Mouse (Mus musculus): ENCODE data around the gene Cyp2j13. TPM values are rescaled to one million over a fixed set of nuclear protein-coding genes. Genes with fewer than 3 reads are reported as not detected.
"Not testable (repeated sequence)": the region's sequence is repeated elsewhere in the genome, so short reads cannot be mapped to it uniquely, and the experiment has no call there.

Cyp2j13 gene
- total and polyA plus RNA-seq, 2 experiments from 2014 or later = not detected

DNA sequence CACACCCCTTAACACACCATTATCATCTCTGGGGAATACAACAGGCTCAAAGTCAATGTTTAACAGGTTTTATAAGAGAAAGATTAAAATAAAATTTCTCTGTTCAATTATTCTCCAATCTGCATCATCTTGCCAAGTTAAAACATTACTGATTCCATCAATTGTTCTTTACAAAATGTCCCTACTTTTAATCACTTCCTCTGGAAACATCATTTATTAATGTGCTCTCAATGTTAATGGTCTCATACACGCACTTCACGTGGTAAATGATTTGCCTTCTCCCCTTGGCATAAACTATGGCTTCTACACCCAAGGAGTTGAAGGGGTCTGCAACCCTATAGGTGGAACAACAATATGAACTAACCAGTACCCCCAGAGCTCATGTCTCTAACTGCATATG lies 17.2 kb downstream of the Cyp2j13 start:
- Histone ChIP-seq H3K9me3 (ENCODE audit: low read length) (no peaks in the 10 kb centered on the region), H3K9ac (replicated peaks; ENCODE audit: low read length, poor library complexity, severe bottlenecking) (no peak overlapping the region), H3K27me3 (ENCODE audit: insufficient read depth, low read length) (no peaks in the 10 kb centered on the region), H3K4me1 (ENCODE audit: insufficient read depth, low read length) (no peaks in the 10 kb centered on the region), H3K4me2 (ENCODE audit: low read depth, low read length, poor library complexity, severe bottlenecking) (no peak overlapping the region), H3K4me3 (ENCODE audit: low read depth, low read length) (no peak overlapping the region), H3K27ac (ENCODE audit: low read depth, low read length) (no peak overlapping the region), H3K36me3 (ENCODE audit: insufficient read depth, low read length) (no peaks in the 10 kb centered on the region)
- no peak for ATAC-seq (ENCODE audit: low FRiP score)
- no peak for TF ChIP-seq CTCF (IDR thresholded peaks at IDR 0.05)
- WGBS = 96% methylated on average over 2 of the region's 2 CpGs
- DNase-seq (ENCODE audit: low spot score) = no peak

DNA sequence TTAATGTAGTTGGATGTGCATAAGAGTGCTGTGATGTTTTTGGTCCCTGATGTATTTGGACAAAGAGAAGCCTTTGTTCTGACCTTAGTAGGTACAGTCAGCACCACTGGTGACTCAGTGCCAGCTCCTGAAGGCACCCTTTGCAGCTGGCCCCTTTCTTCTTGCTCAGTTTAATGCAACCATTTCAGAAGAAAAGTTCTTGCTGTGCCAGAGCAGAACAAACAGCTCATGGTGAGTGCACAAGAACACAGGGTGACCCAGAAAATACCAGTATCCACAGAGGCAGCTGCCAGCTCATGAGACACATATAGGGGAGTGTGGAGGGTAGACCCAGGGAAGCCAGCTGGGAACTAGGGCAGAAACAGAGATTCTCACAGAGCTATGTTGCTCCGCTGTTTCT lies 48.9 kb downstream of the Cyp2j13 start:
- peak; percentile 51 for DNase-seq (ENCODE audit: low spot score)
- 83% methylated on average over 1 of the region's 1 CpGs for WGBS

DNA sequence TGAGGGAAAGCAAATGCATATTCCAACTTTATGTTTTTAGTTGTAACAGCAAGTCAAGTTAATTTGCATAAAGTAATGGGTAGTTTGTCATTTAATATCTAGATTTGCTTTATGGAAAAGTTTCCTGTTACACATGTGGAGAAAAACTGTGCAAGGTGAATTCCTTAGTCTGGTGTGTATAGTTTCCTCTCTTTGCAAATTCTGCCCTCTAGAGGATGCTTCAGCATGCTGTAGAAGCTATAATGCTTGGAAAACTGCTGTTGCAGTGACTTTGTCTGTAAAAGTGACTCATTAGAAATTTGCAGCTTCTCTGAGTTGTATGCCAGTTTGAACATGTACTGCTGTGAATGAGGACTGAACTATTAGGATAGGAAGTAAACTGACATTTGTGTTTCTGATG lies 54.5 kb downstream of the Cyp2j13 start:
- no peak overlapping the region for H3K27ac ChIP-seq (ENCODE audit: low read depth, low read length)
- no peaks in the 10 kb centered on the region for H3K27me3 ChIP-seq (ENCODE audit: insufficient read depth, low read length)
- no peak for ATAC-seq (ENCODE audit: low FRiP score)
- H3K4me3 ChIP-seq (ENCODE audit: low read depth, low read length) = no peak overlapping the region
- H3K36me3 ChIP-seq (ENCODE audit: insufficient read depth, low read length) = peaks cover 11% of the 10 kb centered on the region
- no peak overlapping the region for H3K4me2 ChIP-seq (ENCODE audit: low read depth, low read length, poor library complexity, severe bottlenecking)
- DNase-seq (ENCODE audit: low spot score) = peak; percentile 29
- no peaks in the 10 kb centered on the region for H3K4me1 ChIP-seq (ENCODE audit: insufficient read depth, low read length)
- H3K9ac ChIP-seq (replicated peaks; ENCODE audit: low read length, poor library complexity, severe bottlenecking) = no peak overlapping the region
- TF ChIP-seq CTCF (IDR thresholded peaks at IDR 0.05) = peak; percentile 69
- H3K9me3 ChIP-seq (ENCODE audit: low read length) = no peaks in the 10 kb centered on the region

More for the DNA sequence above, 48.9 kb downstream of the Cyp2j13 start:
- H3K4me3 ChIP-seq (ENCODE audit: low read depth, low read length) = no peak overlapping the region
- H3K9me3 ChIP-seq (ENCODE audit: low read length) = no peaks in the 10 kb centered on the region
- H3K4me1 ChIP-seq (ENCODE audit: insufficient read depth, low read length) = no peaks in the 10 kb centered on the region
- H3K9ac ChIP-seq (replicated peaks; ENCODE audit: low read length, poor library complexity, severe bottlenecking) = no peak overlapping the region
- 0 out of 2 replicates have a peak, but pooled peaks cover 2% of the 10 kb centered on the region for H3K36me3 ChIP-seq (ENCODE audit: insufficient read depth, low read length)
- no peak overlapping the region for H3K4me2 ChIP-seq (ENCODE audit: low read depth, low read length, poor library complexity, severe bottlenecking)
- H3K27me3 ChIP-seq (ENCODE audit: insufficient read depth, low read length) = no peaks in the 10 kb centered on the region
- no peak overlapping the region for H3K27ac ChIP-seq (ENCODE audit: low read depth, low read length)
- no peak for TF ChIP-seq CTCF (IDR thresholded peaks at IDR 0.05)
- ATAC-seq (ENCODE audit: low FRiP score) = 0 out of 2 replicates have a peak, but pooled peaks have one; percentile 12

DNA sequence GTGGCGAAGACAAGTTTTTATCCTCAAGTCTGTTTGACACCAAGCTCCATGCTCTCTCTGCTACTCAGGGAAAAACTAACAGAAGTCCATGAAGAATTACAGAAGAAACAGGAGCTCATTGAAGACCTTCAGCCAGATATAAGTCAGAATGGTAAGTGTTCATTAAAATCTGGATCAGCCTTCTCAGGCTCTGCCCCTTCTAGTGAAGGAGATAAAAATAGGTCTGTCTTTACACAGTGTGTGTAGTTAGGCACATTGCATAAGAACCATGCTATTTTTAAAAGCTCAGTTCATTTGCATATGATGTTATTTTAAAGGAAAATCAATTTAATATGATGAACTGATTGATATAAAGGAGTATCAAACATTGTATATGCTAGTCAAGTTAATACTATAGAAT lies 60.5 kb downstream of the Cyp2j13 start:
- Histone ChIP-seq H3K27ac (ENCODE audit: low read depth, low read length) (no peak overlapping the region), H3K4me1 (ENCODE audit: insufficient read depth, low read length) (no peaks in the 10 kb centered on the region), H3K9ac (replicated peaks; ENCODE audit: low read length, poor library complexity, severe bottlenecking) (no peak overlapping the region), H3K36me3 (ENCODE audit: insufficient read depth, low read length) (peaks cover 22% of the 10 kb centered on the region; the same call in 1 of the 2 replicates), H3K27me3 (ENCODE audit: insufficient read depth, low read length) (no peaks in the 10 kb centered on the region), H3K4me3 (ENCODE audit: low read depth, low read length) (no peak overlapping the region), H3K4me2 (ENCODE audit: low read depth, low read length, poor library complexity, severe bottlenecking) (no peak overlapping the region), H3K9me3 (ENCODE audit: low read length) (no peaks in the 10 kb centered on the region)
- WGBS = 95% methylated on average over 1 of the region's 1 CpGs
- ATAC-seq (ENCODE audit: low FRiP score) (no peak), DNase-seq (ENCODE audit: low spot score) (no peak)
- no peak for TF ChIP-seq CTCF (IDR thresholded peaks at IDR 0.05)

DNA sequence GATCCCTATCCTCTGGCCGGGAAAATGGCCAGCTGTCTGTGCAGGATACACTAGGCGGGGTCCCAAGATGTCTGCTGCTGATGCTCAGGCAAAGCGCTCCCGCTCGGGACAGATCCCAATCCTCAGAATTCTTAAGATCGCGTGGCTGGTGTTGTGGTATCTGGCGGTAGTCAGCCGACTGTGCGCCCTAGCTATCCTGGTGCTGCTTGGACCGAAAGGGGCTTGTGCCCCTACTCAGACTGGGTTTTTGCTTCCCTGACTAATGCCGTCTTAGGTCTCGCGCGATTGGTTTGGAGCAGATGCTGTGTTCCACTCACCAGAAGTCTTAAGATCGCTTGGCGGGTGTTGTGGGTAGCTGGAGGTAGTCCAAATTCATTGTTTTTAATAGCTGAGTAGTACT lies 95.1 kb downstream of the Cyp2j13 start:
- H3K4me3 ChIP-seq (ENCODE audit: low read depth, low read length); H3K4me1 ChIP-seq (ENCODE audit: insufficient read depth, low read length); H3K27ac ChIP-seq (ENCODE audit: low read depth, low read length); DNase-seq (ENCODE audit: low spot score); ATAC-seq (ENCODE audit: low FRiP score); H3K9me3 ChIP-seq (ENCODE audit: low read length); H3K36me3 ChIP-seq (ENCODE audit: insufficient read depth, low read length); H3K27me3 ChIP-seq (ENCODE audit: insufficient read depth, low read length); H3K9ac ChIP-seq (replicated peaks; ENCODE audit: low read length, poor library complexity, severe bottlenecking); H3K4me2 ChIP-seq (ENCODE audit: low read depth, low read length, poor library complexity, severe bottlenecking): not testable (repeated sequence)
- WGBS = 95% methylated on average over 17 of the region's 17 CpGs

Other genes with a start within 250 kb of the Cyp2j13 start
- gene Hook1, start 110.3 kb downstream of the Cyp2j13 start, total RNA-seq (2014; rRNA removed) = 34.7 and 73.1 TPM in 2 replicates
- gene Hook1, start 110.3 kb downstream of the Cyp2j13 start, polyA plus RNA-seq (2015; fragmentation: Nextera tagmentation; extraction: Ambion mirVana) = 71.7 and 78.6 TPM in 2 replicates
- gene Cyp2j12, start 63.6 kb upstream of the Cyp2j13 start, total RNA-seq (2014; rRNA removed) = not detected in 2 replicates
- gene Cyp2j12, start 63.6 kb upstream of the Cyp2j13 start, polyA plus RNA-seq (2015; fragmentation: Nextera tagmentation; extraction: Ambion mirVana) = not detected in 2 replicates
- not detected in 2 replicates for gene Cyp2j7, start 159.1 kb upstream of the Cyp2j13 start, total RNA-seq (2014; rRNA removed)
- not detected in 2 replicates for gene Cyp2j7, start 159.1 kb upstream of the Cyp2j13 start, polyA plus RNA-seq (2015; fragmentation: Nextera tagmentation; extraction: Ambion mirVana)

Data from midbrain, postnatal 0 days (tissue).